In genomic region chr9:62560432-62560831, GRCm38 (mm10) we compare ENCODE assay signal across 12 mouse cellular contexts. TPM values are rescaled to one million over a fixed set of nuclear protein-coding genes. Genes with fewer than 3 reads are reported as not detected.
"Had no signal": no experiment of that assay in that cellular context is flagged by ENCODE, and none has a peak within 500 bp of the region (broad histone marks: within the 10 kb centered on the region; RNA-seq: fewer than 3 reads in every experiment).

No protein-coding gene starts in this region.

- H3K4me2 ChIP-seq: limb, embryonic 12.5 days; limb, embryonic 15.5 days; liver, embryonic 12.5 days; liver, embryonic 15.5 days; midbrain, embryonic 12.5 days had no signal

- ATAC-seq: liver, embryonic 12.5 days; midbrain, embryonic 16.5 days had no signal

- H3K27ac ChIP-seq: limb, embryonic 12.5 days; limb, embryonic 15.5 days; liver, embryonic 12.5 days; liver, embryonic 15.5 days; midbrain, embryonic 12.5 days had no signal

- H3K4me1 ChIP-seq: limb, embryonic 12.5 days; limb, embryonic 15.5 days; liver, embryonic 12.5 days; liver, embryonic 15.5 days had no signal

- H3K27me3 ChIP-seq: limb, embryonic 12.5 days; limb, embryonic 15.5 days; liver, embryonic 12.5 days; liver, embryonic 15.5 days; midbrain, embryonic 12.5 days had no signal

- H3K9ac ChIP-seq: limb, embryonic 12.5 days; limb, embryonic 15.5 days; liver, embryonic 12.5 days; liver, embryonic 15.5 days; midbrain, embryonic 12.5 days had no signal

- H3K4me3 ChIP-seq: limb, embryonic 12.5 days; limb, embryonic 15.5 days; liver, embryonic 12.5 days; liver, embryonic 15.5 days; midbrain, embryonic 12.5 days had no signal

- DNase-seq: left cerebral cortex, postnatal 4 days; right cerebral cortex, postnatal 4 days; thymus, adult 2 months; thymus, postnatal 14 days; thymus, postnatal 4 days had no signal

- H3K36me3 ChIP-seq: limb, embryonic 12.5 days; limb, embryonic 15.5 days; liver, embryonic 12.5 days; liver, embryonic 15.5 days; midbrain, embryonic 12.5 days had no signal

- H3K9me3 ChIP-seq: limb, embryonic 15.5 days; liver, embryonic 12.5 days; liver, embryonic 15.5 days had no signal

RNA-seq across cellular contexts. Expression of gene Coro2b, which starts 23.6 kb away (rescaled TPM):
- total RNA-seq: monocyte, adult 5-6 weeks had no signal
